Mouse (Mus musculus) monocyte, adult 2 months (primary cell): ENCODE results near the gene Gm17027.
"Not testable (repeated sequence)": the region's sequence is repeated elsewhere in the genome, so short reads cannot be mapped to it uniquely, and the experiment has no call there.

ENCODE experiments used
- DNase-seq, 2 experiments: peaks; one replicate each; pipeline ENCODE4 v3.0.0; 2022; ENCODE audit warnings: low spot score in 2 of 2, low read depth in 1 of 2

The Gm17027 gene

GRCm38 (mm10) chr14:42162522-42162921 lies at the start of gene Gm17027:
TSS of gene Gm17027 (minus strand) at chr14:42162622.
- DNase-seq: not testable (repeated sequence)

GRCm38 (mm10) chr14:42190691-42191090 lies 28.3 kb upstream of the Gm17027 start, which contains the start of gene Gm3573:
TSS of gene Gm3573 (minus strand) at chr14:42190791.
- not testable (repeated sequence) for DNase-seq

- DNase-seq: not testable (repeated sequence)
Measured at GRCm38 (mm10) chr14:42183936-42184335, 21.5 kb upstream of the Gm17027 start.

- DNase-seq: not testable (repeated sequence)
Measured at GRCm38 (mm10) chr14:42134571-42134970, 27.9 kb downstream of the Gm17027 start.

- not testable (repeated sequence) for DNase-seq
Measured at GRCm38 (mm10) chr14:42133806-42134205, 28.6 kb downstream of the Gm17027 start.

- DNase-seq: not testable (repeated sequence)
Measured at GRCm38 (mm10) chr14:42117269-42117668, 45.2 kb downstream of the Gm17027 start, which contains the start of gene Gm7951. TSS of gene Gm7951 (minus strand) at chr14:42117369.
